Mouse (Mus musculus): Measurements from ENCODE around the gene Mcat. TPM values are rescaled to one million over a fixed set of nuclear protein-coding genes. Genes with fewer than 3 reads are reported as not detected.
A peak's percentile ranks its signal among the peaks of the same experiment; 100 is the strongest.

Mcat gene
- polyA plus RNA-seq, 1 experiment from 2014 or later = 34.3 TPM

DNA sequence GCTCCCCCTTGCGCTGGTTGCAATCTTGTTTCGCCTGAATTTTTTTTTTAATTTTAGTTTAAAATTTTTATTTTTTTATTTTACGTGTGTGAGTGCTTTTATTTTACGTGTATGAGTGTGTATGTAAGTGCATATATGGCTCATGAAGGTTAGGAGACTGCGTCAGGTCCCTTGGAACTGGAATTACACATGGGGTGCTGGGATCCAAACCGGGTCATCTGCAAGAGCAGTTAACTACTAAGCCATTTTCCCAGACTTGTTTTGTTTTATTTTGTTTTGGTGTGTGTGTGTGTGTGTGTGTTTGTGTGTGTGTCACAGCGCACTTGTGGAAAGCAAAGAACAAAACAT, 31.8 kb upstream of the Mcat start:
- H3K4me1 ChIP-seq (replicated peaks; ENCODE audit: control insufficient read depth, insufficient read depth, low read length) = peaks cover 24% of the 10 kb centered on the region
- WGBS = 37% methylated on average over 7 of the region's 7 CpGs
- H3K36me3 ChIP-seq (ENCODE audit: control insufficient read depth, insufficient read depth) = no peaks in the 10 kb centered on the region
- H3K9me3 ChIP-seq (ENCODE audit: control insufficient read depth, low read length) = no peaks in the 10 kb centered on the region
- H3K27me3 ChIP-seq (replicated peaks; ENCODE audit: control insufficient read depth, insufficient read depth, low read length) = no peaks in the 10 kb centered on the region
- peak; percentile 34 for ATAC-seq
- peak overlapping the region; percentile 69 for H3K4me3 ChIP-seq (replicated peaks; ENCODE audit: low read length)
- H3K4me2 ChIP-seq (ENCODE audit: low read length) = peak overlapping the region; percentile 50
- peak overlapping the region; percentile 47 for H3K9ac ChIP-seq (replicated peaks; ENCODE audit: low read depth, low read length)
- 0 out of 2 replicates have a peak overlapping the region, but pooled peaks have one; percentile 39 for H3K27ac ChIP-seq (ENCODE audit: low read length)

DNA sequence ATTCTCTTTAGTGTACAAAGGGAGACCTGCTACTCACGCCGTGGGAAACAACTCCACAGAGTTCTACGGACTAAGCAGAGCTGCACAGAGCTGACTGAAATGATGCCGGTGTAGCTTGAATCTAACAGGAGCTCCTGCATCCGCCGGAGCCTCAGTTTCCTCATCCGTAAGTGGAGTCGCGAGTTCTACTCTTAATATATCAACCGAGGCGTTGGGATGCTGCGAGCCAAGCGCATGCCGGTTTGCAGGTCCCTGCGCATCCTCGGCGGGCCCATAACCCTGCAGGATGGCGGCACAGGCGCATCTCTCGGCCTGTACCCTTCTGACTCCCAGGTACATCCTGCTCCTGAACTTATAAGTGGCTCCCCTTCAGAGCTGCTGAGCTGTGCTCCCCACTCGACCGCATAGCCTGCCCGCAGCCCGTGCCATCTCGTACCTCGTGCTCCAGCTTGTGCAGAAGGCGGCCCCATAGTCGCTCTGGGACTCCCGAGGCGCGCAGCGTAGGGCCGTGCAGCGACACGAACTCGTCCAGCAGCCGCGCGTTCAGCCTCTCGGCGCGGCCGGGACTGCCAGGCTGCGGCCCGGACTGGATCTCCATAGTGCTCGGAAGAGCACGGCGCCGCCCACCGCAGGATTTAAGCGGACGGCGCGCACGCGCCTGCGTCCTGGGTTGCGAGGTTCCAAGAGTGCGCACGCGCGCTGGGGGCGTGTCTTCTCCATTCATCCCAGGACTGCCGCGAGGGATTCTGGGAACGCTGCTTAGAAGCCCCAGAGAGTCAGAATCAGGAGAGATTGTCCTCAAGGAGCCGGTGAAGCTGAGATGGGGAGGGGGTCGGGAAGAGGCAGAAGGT, 31.2 kb upstream of the Mcat start, which contains the start of gene Ttll12:
TSS of gene Ttll12 (minus strand) at position 645 of the 851 bp plus-strand sequence.
- H3K9me3 ChIP-seq (ENCODE audit: control insufficient read depth, low read length) = no peaks in the 10 kb centered on the region
- under 1% methylated on average over 68 of the region's 68 CpGs for WGBS
- peak within 1 kb of the TSS; percentile 75 for H3K4me2 ChIP-seq (ENCODE audit: low read length)
- H3K36me3 ChIP-seq (ENCODE audit: control insufficient read depth, insufficient read depth) = no peaks in the 10 kb centered on the region
- ATAC-seq = peak; percentile 97
- H3K4me3 ChIP-seq (replicated peaks; ENCODE audit: low read length) = peak within 1 kb of the TSS; percentile 69
- peak within 1 kb of the TSS; percentile 79 for H3K9ac ChIP-seq (replicated peaks; ENCODE audit: low read depth, low read length)
- H3K27ac ChIP-seq (ENCODE audit: low read length) = peak within 1 kb of the TSS; percentile 41; the same call in 1 of the 2 replicates
- H3K27me3 ChIP-seq (replicated peaks; ENCODE audit: control insufficient read depth, insufficient read depth, low read length) = no peaks in the 10 kb centered on the region
- H3K4me1 ChIP-seq (replicated peaks; ENCODE audit: control insufficient read depth, insufficient read depth, low read length) = peaks cover 24% of the 10 kb centered on the region

DNA sequence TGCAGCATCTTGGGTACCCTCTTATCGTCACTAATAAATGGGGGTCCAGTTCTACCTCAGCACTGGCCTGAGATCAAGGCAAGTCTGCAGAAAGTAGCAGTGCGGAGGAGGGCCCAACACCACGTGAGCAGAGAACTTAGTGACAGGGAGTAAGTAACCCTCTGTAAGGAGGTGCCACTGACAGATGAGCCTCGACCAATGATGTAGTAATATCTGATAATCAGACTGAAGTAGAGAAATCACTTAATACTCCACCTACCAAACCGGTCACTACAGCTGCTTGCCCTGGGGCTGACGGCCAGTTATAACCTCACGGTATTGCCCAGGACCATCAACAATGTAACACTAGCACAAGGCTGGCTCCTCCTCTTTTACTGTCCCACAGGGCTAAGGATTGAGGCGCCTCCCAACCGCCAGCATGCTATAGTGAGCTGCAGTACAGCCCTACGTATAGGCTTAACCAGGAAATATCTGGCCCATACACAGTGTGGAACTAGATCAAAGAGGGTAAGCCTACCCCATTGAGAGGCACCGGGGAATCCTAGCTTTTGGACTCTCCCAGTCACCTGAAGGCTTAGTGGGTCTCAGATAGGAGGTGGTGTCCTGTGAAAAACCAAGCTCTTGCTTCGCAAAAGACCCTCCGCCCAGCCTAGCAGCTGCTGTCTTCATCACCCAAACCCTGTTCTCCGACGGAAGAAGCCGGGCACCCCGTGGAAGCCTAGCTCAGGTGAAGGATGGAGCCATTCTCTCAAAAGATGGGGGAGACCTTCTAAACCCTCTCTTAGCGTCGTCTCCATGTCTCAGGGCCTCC, 30.3 kb upstream of the Mcat start:
- Histone ChIP-seq H3K9me3 (ENCODE audit: control insufficient read depth, low read length) (no peaks in the 10 kb centered on the region), H3K4me2 (ENCODE audit: low read length) (peak overlapping the region; percentile 75), H3K4me1 (replicated peaks; ENCODE audit: control insufficient read depth, insufficient read depth, low read length) (peaks cover 24% of the 10 kb centered on the region), H3K9ac (replicated peaks; ENCODE audit: low read depth, low read length) (peak overlapping the region; percentile 79), H3K27me3 (replicated peaks; ENCODE audit: control insufficient read depth, insufficient read depth, low read length) (no peaks in the 10 kb centered on the region), H3K36me3 (ENCODE audit: control insufficient read depth, insufficient read depth) (no peaks in the 10 kb centered on the region), H3K27ac (ENCODE audit: low read length) (no peak overlapping the region), H3K4me3 (replicated peaks; ENCODE audit: low read length) (peak overlapping the region; percentile 69)
- 10% methylated on average over 19 of the region's 19 CpGs for WGBS
- peak; percentile 24; the same call in 1 of the 2 replicates for ATAC-seq

- Histone ChIP-seq H3K9me3 (ENCODE audit: control insufficient read depth, low read length) (no peaks in the 10 kb centered on the region), H3K9ac (replicated peaks; ENCODE audit: low read depth, low read length) (peak overlapping the region; percentile 79)
Observed at GRCm38 (mm10) chr15:83593189-83593585, 29.6 kb upstream of the Mcat start.

DNA sequence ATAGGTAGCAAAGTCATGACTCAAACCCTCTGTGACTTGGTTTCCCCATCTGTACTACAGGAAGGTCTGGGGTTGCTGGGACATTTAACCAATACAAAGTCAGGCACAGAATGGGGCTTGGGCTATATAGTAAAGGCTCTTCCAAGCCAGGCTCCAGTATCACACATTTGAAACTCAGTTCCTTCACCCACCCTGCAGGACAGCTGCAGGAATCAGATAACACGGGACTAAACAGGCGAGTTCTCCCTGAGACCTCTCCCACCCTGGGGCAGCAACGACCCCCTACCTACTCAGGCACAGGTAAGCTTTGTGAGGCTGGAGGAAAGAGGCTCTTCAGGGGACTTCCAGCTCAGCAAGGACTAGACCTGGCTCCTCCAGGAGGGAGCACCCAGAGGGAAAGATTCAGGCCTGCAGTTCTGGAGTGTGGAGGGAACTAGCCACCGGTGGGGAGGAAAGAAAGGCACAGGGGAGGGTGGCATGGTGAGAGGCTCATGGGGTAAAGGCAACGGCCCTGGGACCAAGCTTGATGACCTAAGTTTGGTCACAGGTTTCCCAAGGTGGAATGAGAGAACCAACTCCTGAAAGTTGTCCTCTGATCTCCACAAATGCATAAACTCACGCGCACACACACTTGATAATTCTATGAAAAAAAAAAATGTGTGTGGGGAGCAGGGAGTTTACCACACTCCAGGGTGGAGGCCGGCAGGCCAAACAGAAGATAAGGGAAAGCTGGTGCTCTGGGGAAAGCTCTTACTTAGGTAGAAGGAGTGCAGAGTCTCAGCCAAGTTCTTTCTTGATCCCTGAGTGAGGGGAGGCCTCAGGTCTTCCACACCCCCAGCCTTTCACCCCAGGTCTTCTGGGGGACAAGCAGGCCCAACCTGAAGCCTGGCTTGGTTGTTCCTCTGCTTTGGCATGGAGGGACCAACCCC, 28.9 kb upstream of the Mcat start:
- Histone ChIP-seq H3K9me3 (ENCODE audit: control insufficient read depth, low read length) (no peaks in the 10 kb centered on the region), H3K9ac (replicated peaks; ENCODE audit: low read depth, low read length) (no peak overlapping the region), H3K4me1 (replicated peaks; ENCODE audit: control insufficient read depth, insufficient read depth, low read length) (peaks cover 24% of the 10 kb centered on the region), H3K4me3 (replicated peaks; ENCODE audit: low read length) (no peak overlapping the region), H3K4me2 (ENCODE audit: low read length) (no peak overlapping the region), H3K27ac (ENCODE audit: low read length) (no peak overlapping the region), H3K36me3 (ENCODE audit: control insufficient read depth, insufficient read depth) (0 out of 2 replicates have a peak, but pooled peaks cover 4% of the 10 kb centered on the region), H3K27me3 (replicated peaks; ENCODE audit: control insufficient read depth, insufficient read depth, low read length) (no peaks in the 10 kb centered on the region)
- ATAC-seq = no peak
- WGBS = 84% methylated on average over 8 of the region's 8 CpGs

More at GRCm38 (mm10) chr15:83593189-83593585, 29.6 kb upstream of the Mcat start:
- H3K4me2 ChIP-seq (ENCODE audit: low read length) = peak overlapping the region; percentile 75
- no peak overlapping the region for H3K27ac ChIP-seq (ENCODE audit: low read length)
- ATAC-seq = no peak
- H3K27me3 ChIP-seq (replicated peaks; ENCODE audit: control insufficient read depth, insufficient read depth, low read length) = no peaks in the 10 kb centered on the region
- H3K4me3 ChIP-seq (replicated peaks; ENCODE audit: low read length) = no peak overlapping the region; the same call in 1 of the 2 replicates
- H3K4me1 ChIP-seq (replicated peaks; ENCODE audit: control insufficient read depth, insufficient read depth, low read length) = peaks cover 24% of the 10 kb centered on the region
- H3K36me3 ChIP-seq (ENCODE audit: control insufficient read depth, insufficient read depth) = 0 out of 2 replicates have a peak, but pooled peaks cover 3% of the 10 kb centered on the region

- Histone ChIP-seq H3K4me2 (ENCODE audit: low read length) (no peak overlapping the region), H3K4me3 (replicated peaks; ENCODE audit: low read length) (no peak overlapping the region), H3K9me3 (ENCODE audit: control insufficient read depth, low read length) (no peaks in the 10 kb centered on the region), H3K27ac (ENCODE audit: low read length) (no peak overlapping the region), H3K27me3 (replicated peaks; ENCODE audit: control insufficient read depth, insufficient read depth, low read length) (no peaks in the 10 kb centered on the region), H3K4me1 (replicated peaks; ENCODE audit: control insufficient read depth, insufficient read depth, low read length) (peaks cover 24% of the 10 kb centered on the region), H3K9ac (replicated peaks; ENCODE audit: low read depth, low read length) (no peak overlapping the region), H3K36me3 (ENCODE audit: control insufficient read depth, insufficient read depth) (peaks cover 10% of the 10 kb centered on the region)
- ATAC-seq = no peak
- 87% methylated on average over 6 of the region's 6 CpGs for WGBS
Observed at GRCm38 (mm10) chr15:83591758-83592157, 28.2 kb upstream of the Mcat start.

DNA sequence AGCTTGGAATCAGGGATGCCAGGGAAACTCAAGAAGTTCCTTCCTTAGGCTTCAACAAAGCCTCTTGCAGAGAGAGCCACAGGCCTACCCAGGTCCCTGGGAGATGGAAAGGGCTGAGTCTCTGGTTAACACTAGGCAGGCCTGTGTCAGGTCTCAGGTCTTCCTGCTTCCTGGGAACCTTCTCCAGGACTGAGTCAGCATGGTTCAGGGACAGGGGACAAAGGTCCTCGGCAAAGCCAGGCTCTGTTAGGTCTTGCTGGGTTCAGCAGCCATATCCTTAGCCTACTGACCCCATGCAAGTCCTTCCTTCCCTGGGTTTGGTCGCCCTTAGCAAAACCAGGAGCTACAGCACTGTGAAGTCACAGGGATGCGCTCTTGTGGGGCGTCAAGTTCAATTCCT, 27.3 kb upstream of the Mcat start:
- Histone ChIP-seq H3K4me1 (replicated peaks; ENCODE audit: control insufficient read depth, insufficient read depth, low read length) (peaks cover 24% of the 10 kb centered on the region), H3K9ac (replicated peaks; ENCODE audit: low read depth, low read length) (no peak overlapping the region), H3K9me3 (ENCODE audit: control insufficient read depth, low read length) (no peaks in the 10 kb centered on the region), H3K27ac (ENCODE audit: low read length) (no peak overlapping the region), H3K4me2 (ENCODE audit: low read length) (no peak overlapping the region), H3K27me3 (replicated peaks; ENCODE audit: control insufficient read depth, insufficient read depth, low read length) (no peaks in the 10 kb centered on the region), H3K36me3 (ENCODE audit: control insufficient read depth, insufficient read depth) (peaks cover 20% of the 10 kb centered on the region), H3K4me3 (replicated peaks; ENCODE audit: low read length) (no peak overlapping the region)
- WGBS = 96% methylated on average over 4 of the region's 4 CpGs
- no peak for ATAC-seq

DNA sequence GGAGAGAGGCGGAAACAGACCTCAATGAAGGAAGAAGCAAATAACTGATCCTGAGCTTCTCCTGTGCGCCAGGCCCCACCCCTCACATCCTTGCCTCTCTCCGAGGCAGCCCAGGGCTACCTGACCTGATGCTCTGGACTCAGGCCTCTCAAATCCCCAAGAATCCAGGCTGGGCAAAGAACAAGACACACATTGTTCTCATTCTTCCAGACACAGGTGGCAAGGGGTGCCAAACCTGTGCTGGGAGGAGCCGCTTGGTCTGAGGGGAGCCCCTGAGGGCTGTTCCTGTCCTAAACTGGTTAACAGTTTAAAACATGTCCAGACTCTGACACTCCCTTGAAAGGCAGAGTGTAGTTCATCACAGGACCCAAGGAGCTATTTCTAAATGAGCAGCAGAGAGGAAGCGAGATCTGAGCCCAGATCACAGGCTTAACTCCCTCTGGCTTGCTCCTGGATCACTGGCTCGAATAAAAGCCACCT, 21.2 kb upstream of the Mcat start:
- H3K9me3 ChIP-seq (ENCODE audit: control insufficient read depth, low read length) = no peaks in the 10 kb centered on the region
- WGBS = 89% methylated on average over 6 of the region's 6 CpGs

More for the DNA sequence above, 21.2 kb upstream of the Mcat start:
- Histone ChIP-seq H3K9ac (replicated peaks; ENCODE audit: low read depth, low read length) (no peak overlapping the region), H3K27ac (ENCODE audit: low read length) (no peak overlapping the region), H3K4me3 (replicated peaks; ENCODE audit: low read length) (no peak overlapping the region), H3K4me2 (ENCODE audit: low read length) (no peak overlapping the region), H3K27me3 (replicated peaks; ENCODE audit: control insufficient read depth, insufficient read depth, low read length) (no peaks in the 10 kb centered on the region), H3K4me1 (replicated peaks; ENCODE audit: control insufficient read depth, insufficient read depth, low read length) (no peaks in the 10 kb centered on the region), H3K36me3 (ENCODE audit: control insufficient read depth, insufficient read depth) (peaks cover 41% of the 10 kb centered on the region)
- no peak for ATAC-seq
